Mouse (Mus musculus): ENCODE results near the gene Tns3. TPM values are rescaled to one million over a fixed set of nuclear protein-coding genes. Genes with fewer than 3 reads are reported as not detected.

Tns3 gene
- polyA plus RNA-seq, 1 experiment from 2014 or later = 45.3 TPM

GRCm38 (mm10) chr11:8433443-8433842 is 230.9 kb downstream of the Tns3 start:
- H3K4me2 ChIP-seq (replicated peaks) = no peak overlapping the region

GRCm38 (mm10) chr11:8432941-8433340 is 231.4 kb downstream of the Tns3 start:
- 92% methylated on average over 8 of the region's 8 CpGs for WGBS
- no peak for ATAC-seq (ENCODE audit: low FRiP score, low read depth)
- Histone ChIP-seq H3K36me3 (peaks cover 89% of the 10 kb centered on the region), H3K27me3 (no peaks in the 10 kb centered on the region), H3K4me3 (no peak overlapping the region), H3K9ac (no peak overlapping the region), H3K9me3 (no peaks in the 10 kb centered on the region), H3K27ac (no peak overlapping the region), H3K4me2 (replicated peaks) (no peak overlapping the region), H3K4me1 (peaks cover 9% of the 10 kb centered on the region)

More at GRCm38 (mm10) chr11:8433443-8433842, 230.9 kb downstream of the Tns3 start:
- peaks cover 8% of the 10 kb centered on the region for H3K4me1 ChIP-seq
- no peaks in the 10 kb centered on the region for H3K9me3 ChIP-seq
- no peak overlapping the region for H3K4me3 ChIP-seq
- WGBS = 87% methylated on average over 9 of the region's 9 CpGs
- no peaks in the 10 kb centered on the region for H3K27me3 ChIP-seq
- no peak overlapping the region for H3K27ac ChIP-seq
- no peak overlapping the region for H3K9ac ChIP-seq
- peaks cover 94% of the 10 kb centered on the region for H3K36me3 ChIP-seq
- no peak for ATAC-seq (ENCODE audit: low FRiP score, low read depth)

GRCm38 (mm10) chr11:8427660-8428059 is 236.7 kb downstream of the Tns3 start:
- Histone ChIP-seq H3K9me3 (no peaks in the 10 kb centered on the region), H3K4me2 (replicated peaks) (no peak overlapping the region), H3K27ac (no peak overlapping the region), H3K4me3 (no peak overlapping the region), H3K9ac (no peak overlapping the region), H3K27me3 (no peaks in the 10 kb centered on the region), H3K36me3 (peaks cover 36% of the 10 kb centered on the region), H3K4me1 (peaks cover 15% of the 10 kb centered on the region)
- WGBS = 84% methylated on average over 11 of the region's 11 CpGs
- ATAC-seq (ENCODE audit: low FRiP score, low read depth) = no peak

- WGBS = 78% methylated on average over 5 of the region's 5 CpGs
- 0 out of 2 replicates have a peak, but pooled peaks have one; percentile 3 for ATAC-seq (ENCODE audit: low FRiP score, low read depth)
- Histone ChIP-seq H3K4me1 (peaks cover 15% of the 10 kb centered on the region), H3K4me3 (no peak overlapping the region), H3K36me3 (peaks cover 12% of the 10 kb centered on the region), H3K9me3 (no peaks in the 10 kb centered on the region), H3K27ac (peak overlapping the region; percentile 84), H3K9ac (no peak overlapping the region), H3K4me2 (replicated peaks) (no peak overlapping the region), H3K27me3 (no peaks in the 10 kb centered on the region)
Observed at GRCm38 (mm10) chr11:8425226-8425570, 239.1 kb downstream of the Tns3 start.

GRCm38 (mm10) chr11:8424342-8425225 is 239.8 kb downstream of the Tns3 start:
- Histone ChIP-seq H3K4me3 (no peak overlapping the region), H3K27ac (peak overlapping the region; percentile 84), H3K4me1 (peaks cover 15% of the 10 kb centered on the region), H3K36me3 (peaks cover 6% of the 10 kb centered on the region), H3K27me3 (no peaks in the 10 kb centered on the region), H3K4me2 (replicated peaks) (peak overlapping the region; percentile 49), H3K9me3 (no peaks in the 10 kb centered on the region), H3K9ac (0 out of 2 replicates have a peak overlapping the region, but pooled peaks have one; percentile 31)
- 27% methylated on average over 13 of the region's 13 CpGs for WGBS
- peak; percentile 90 for ATAC-seq (ENCODE audit: low FRiP score, low read depth)

GRCm38 (mm10) chr11:8405225-8405899 is 259.0 kb downstream of the Tns3 start:
- WGBS = 28% methylated on average over 18 of the region's 18 CpGs
- Histone ChIP-seq H3K4me2 (replicated peaks) (no peak overlapping the region), H3K4me1 (no peaks in the 10 kb centered on the region), H3K36me3 (no peaks in the 10 kb centered on the region), H3K27ac (no peak overlapping the region), H3K9me3 (no peaks in the 10 kb centered on the region), H3K27me3 (0 out of 2 replicates have a peak, but pooled peaks cover 3% of the 10 kb centered on the region), H3K4me3 (no peak overlapping the region), H3K9ac (no peak overlapping the region)
- ATAC-seq (ENCODE audit: low FRiP score, low read depth) = peak; percentile 79

GRCm38 (mm10) chr11:8401328-8401727 is 263.0 kb downstream of the Tns3 start:
- Histone ChIP-seq H3K4me2 (replicated peaks) (no peak overlapping the region), H3K9me3 (peaks cover 9% of the 10 kb centered on the region; the same call in 1 of the 2 replicates), H3K36me3 (no peaks in the 10 kb centered on the region), H3K4me3 (no peak overlapping the region), H3K4me1 (0 out of 2 replicates have a peak, but pooled peaks cover 4% of the 10 kb centered on the region), H3K27me3 (0 out of 2 replicates have a peak, but pooled peaks cover under 1% of the 10 kb centered on the region), H3K27ac (no peak overlapping the region), H3K9ac (no peak overlapping the region)
- 87% methylated on average over 7 of the region's 7 CpGs for WGBS
- no peak for ATAC-seq (ENCODE audit: low FRiP score, low read depth)

GRCm38 (mm10) chr11:8396329-8396728 is 268.0 kb downstream of the Tns3 start:
- Histone ChIP-seq H3K27me3 (no peaks in the 10 kb centered on the region), H3K9ac (no peak overlapping the region), H3K9me3 (peaks cover 9% of the 10 kb centered on the region; the same call in 1 of the 2 replicates), H3K4me2 (replicated peaks) (no peak overlapping the region), H3K36me3 (no peaks in the 10 kb centered on the region), H3K4me3 (no peak overlapping the region), H3K27ac (no peak overlapping the region), H3K4me1 (0 out of 2 replicates have a peak, but pooled peaks cover 4% of the 10 kb centered on the region)
- 88% methylated on average over 7 of the region's 7 CpGs for WGBS
- no peak for ATAC-seq (ENCODE audit: low FRiP score, low read depth)

GRCm38 (mm10) chr11:8391564-8391963 is 272.8 kb downstream of the Tns3 start:
- Histone ChIP-seq H3K4me3 (no peak overlapping the region), H3K4me2 (replicated peaks) (no peak overlapping the region), H3K27ac (no peak overlapping the region), H3K9me3 (no peaks in the 10 kb centered on the region), H3K36me3 (no peaks in the 10 kb centered on the region), H3K27me3 (no peaks in the 10 kb centered on the region), H3K4me1 (no peaks in the 10 kb centered on the region), H3K9ac (no peak overlapping the region)
- ATAC-seq (ENCODE audit: low FRiP score, low read depth) = no peak
- 81% methylated on average over 5 of the region's 5 CpGs for WGBS

- no peak for ATAC-seq (ENCODE audit: low FRiP score, low read depth)
- Histone ChIP-seq H3K4me1 (no peaks in the 10 kb centered on the region), H3K27me3 (no peaks in the 10 kb centered on the region), H3K9me3 (no peaks in the 10 kb centered on the region), H3K4me3 (no peak overlapping the region), H3K9ac (no peak overlapping the region), H3K4me2 (replicated peaks) (no peak overlapping the region), H3K27ac (no peak overlapping the region), H3K36me3 (no peaks in the 10 kb centered on the region)
- WGBS = 85% methylated on average over 7 of the region's 7 CpGs
Observed at GRCm38 (mm10) chr11:8385891-8386405, 278.4 kb downstream of the Tns3 start.
